Comparison of ENCODE assay signal across 9 mouse cellular contexts in the genomic region with DNA sequence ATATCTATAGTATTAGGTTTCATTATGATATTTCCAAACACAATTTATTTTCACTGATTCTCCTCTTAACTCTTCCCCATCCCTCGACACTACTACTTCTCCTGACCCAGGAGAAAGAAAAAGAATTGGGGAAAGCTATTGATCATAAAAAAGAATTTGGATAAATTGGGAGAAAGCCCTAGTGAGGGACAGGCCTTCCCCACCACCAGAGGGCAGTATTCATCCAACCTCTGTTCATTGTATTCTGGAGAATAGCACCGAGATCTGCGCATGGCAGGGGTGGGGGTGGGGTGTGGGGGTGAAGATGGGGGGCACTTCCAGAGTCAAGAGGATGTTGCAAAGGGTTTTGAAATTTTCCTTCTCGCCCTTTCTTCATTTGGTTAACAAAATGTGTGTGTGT. TPM values are rescaled to one million over a fixed set of nuclear protein-coding genes. Genes with fewer than 3 reads are reported as not detected.
DNase-seq lines count a peak whose midpoint lies in the region; ATAC-seq and TF ChIP-seq lines count a peak whose summit lies in the region.
"Had no signal": no experiment of that assay in that cellular context is flagged by ENCODE, and none has a peak within 500 bp of the region (broad histone marks: within the 10 kb centered on the region; RNA-seq: fewer than 3 reads in every experiment).

No protein-coding gene starts in this region.

- no peak for DNase-seq in forebrain, postnatal 0 days
- DNase-seq in liver, adult 2 months (ENCODE audit: extremely low read depth, low read depth, low spot score): peak; percentile 26
- peak; percentile 62 for DNase-seq in ZHBTc4 (ENCODE audit: low read depth, low spot score)
- DNase-seq in cerebellum, postnatal 36 days: no peak

- no peak overlapping the region for H3K27ac ChIP-seq in forebrain, postnatal 0 days (ENCODE audit: low read depth, low read length)
- H3K27ac ChIP-seq in forebrain, embryonic 12.5 days: no peak overlapping the region
- no peak overlapping the region for H3K27ac ChIP-seq in liver, adult 2 months (replicated peaks; ENCODE audit: insufficient read depth, low read depth, low read length)
- no peak overlapping the region for H3K27ac ChIP-seq in liver, embryonic 12.5 days
- H3K27ac ChIP-seq in intestine, postnatal 0 days (ENCODE audit: low read depth, low read length): no peak overlapping the region

- 58% methylated on average over 4 of the region's 4 CpGs for WGBS in forebrain, postnatal 0 days
- 52% methylated on average over 4 of the region's 4 CpGs for WGBS in forebrain, embryonic 12.5 days
- WGBS in liver, adult 2 months: 36% methylated on average over 4 of the region's 4 CpGs
- WGBS in liver, embryonic 12.5 days (ENCODE audit: insufficient replicate concordance): 37% methylated on average over 4 of the region's 4 CpGs
- 45% methylated on average over 4 of the region's 4 CpGs for WGBS in intestine, postnatal 0 days

- H3K36me3 ChIP-seq in forebrain, postnatal 0 days (ENCODE audit: insufficient read depth): no peaks in the 10 kb centered on the region
- no peaks in the 10 kb centered on the region for H3K36me3 ChIP-seq in forebrain, embryonic 12.5 days (replicated peaks)
- no peaks in the 10 kb centered on the region for H3K36me3 ChIP-seq in liver, adult 2 months (ENCODE audit: control insufficient read depth, insufficient read depth, low read length)
- no peaks in the 10 kb centered on the region for H3K36me3 ChIP-seq in liver, embryonic 12.5 days
- no peaks in the 10 kb centered on the region for H3K36me3 ChIP-seq in intestine, postnatal 0 days (ENCODE audit: control insufficient read depth, insufficient read depth)

- ATAC-seq in forebrain, postnatal 0 days: no peak
- no peak for ATAC-seq in forebrain, embryonic 12.5 days (ENCODE audit: low FRiP score)
- ATAC-seq in liver, embryonic 12.5 days: no peak
- no peak for ATAC-seq in intestine, postnatal 0 days
- no peak for ATAC-seq in erythroblast, adult 5-6 weeks (replicated peaks; ENCODE audit: low FRiP score, poor library complexity, severe bottlenecking)

- TF ChIP-seq POLR2A in liver, adult 2 months (IDR thresholded peaks at IDR 0.05; ENCODE audit: extremely low read depth, insufficient read depth, low read length): no peak

- no peaks in the 10 kb centered on the region for H3K79me2 ChIP-seq in liver, adult 2 months (ENCODE audit: control insufficient read depth, insufficient read depth, low read length)

- H3K4me3 ChIP-seq in forebrain, postnatal 0 days (ENCODE audit: low read depth, low read length): no peak overlapping the region
- H3K4me3 ChIP-seq in forebrain, embryonic 12.5 days (replicated peaks): no peak overlapping the region
- H3K4me3 ChIP-seq in liver, adult 2 months (ENCODE audit: insufficient read depth, low read depth, low read length): no peak overlapping the region
- no peak overlapping the region for H3K4me3 ChIP-seq in liver, embryonic 12.5 days
- H3K4me3 ChIP-seq in intestine, postnatal 0 days (ENCODE audit: low read depth, low read length): no peak overlapping the region

- TF ChIP-seq CTCF in forebrain, postnatal 0 days (IDR thresholded peaks at IDR 0.05; ENCODE audit: low read depth): peak; percentile 48; the same call in 1 of the 2 replicates
- peak; percentile 66 for TF ChIP-seq CTCF in liver, adult 2 months (IDR thresholded peaks at IDR 0.05; ENCODE audit: low read depth, low read length)
- peak; percentile 68 for TF ChIP-seq CTCF in intestine, postnatal 0 days (IDR thresholded peaks at IDR 0.05; ENCODE audit: low read depth)

- no peaks in the 10 kb centered on the region for H3K27me3 ChIP-seq in forebrain, postnatal 0 days (ENCODE audit: insufficient read depth, low read length)
- H3K27me3 ChIP-seq in forebrain, embryonic 12.5 days: no peaks in the 10 kb centered on the region
- H3K27me3 ChIP-seq in liver, adult 2 months (ENCODE audit: control insufficient read depth, insufficient read depth, low read length): no peaks in the 10 kb centered on the region
- H3K27me3 ChIP-seq in liver, embryonic 12.5 days (replicated peaks): no peaks in the 10 kb centered on the region
- H3K27me3 ChIP-seq in intestine, postnatal 0 days (replicated peaks; ENCODE audit: control insufficient read depth, insufficient read depth, low read length): no peaks in the 10 kb centered on the region

- no peaks in the 10 kb centered on the region for H3K4me1 ChIP-seq in forebrain, postnatal 0 days (ENCODE audit: insufficient read depth)
- H3K4me1 ChIP-seq in forebrain, embryonic 12.5 days: peaks cover 10% of the 10 kb centered on the region
- H3K4me1 ChIP-seq in liver, adult 2 months (ENCODE audit: control insufficient read depth, insufficient read depth, low read length): peaks cover 3% of the 10 kb centered on the region; the same call in 1 of the 2 replicates
- H3K4me1 ChIP-seq in liver, embryonic 12.5 days: no peaks in the 10 kb centered on the region
- H3K4me1 ChIP-seq in intestine, postnatal 0 days (replicated peaks; ENCODE audit: control insufficient read depth, insufficient read depth, low read length): no peaks in the 10 kb centered on the region

- H3K4me2 ChIP-seq in forebrain, postnatal 0 days (ENCODE audit: low read depth): no peak overlapping the region
- H3K4me2 ChIP-seq in forebrain, embryonic 12.5 days: no peak overlapping the region
- no peak overlapping the region for H3K4me2 ChIP-seq in liver, embryonic 12.5 days
- H3K4me2 ChIP-seq in intestine, postnatal 0 days (replicated peaks; ENCODE audit: low read depth): no peak overlapping the region

- no peaks in the 10 kb centered on the region for H3K9me3 ChIP-seq in forebrain, postnatal 0 days (ENCODE audit: low read length)
- H3K9me3 ChIP-seq in forebrain, embryonic 12.5 days: no peaks in the 10 kb centered on the region
- no peaks in the 10 kb centered on the region for H3K9me3 ChIP-seq in liver, embryonic 12.5 days (replicated peaks)
- no peaks in the 10 kb centered on the region for H3K9me3 ChIP-seq in intestine, postnatal 0 days (ENCODE audit: control insufficient read depth)

- H3K9ac ChIP-seq in forebrain, postnatal 0 days: no peak overlapping the region
- no peak overlapping the region for H3K9ac ChIP-seq in forebrain, embryonic 12.5 days
- H3K9ac ChIP-seq in liver, adult 2 months (ENCODE audit: low read depth, low read length): no peak overlapping the region
- no peak overlapping the region for H3K9ac ChIP-seq in liver, embryonic 12.5 days
- H3K9ac ChIP-seq in intestine, postnatal 0 days (ENCODE audit: low read depth, low read length): no peak overlapping the region

RNA-seq across cellular contexts. Expression of a gene that starts 44.9 kb away (rescaled TPM):
- 26.3 and 33.9 TPM in 2 replicates for total RNA-seq in forebrain, postnatal 0 days (2014; rRNA removed)
- polyA plus RNA-seq in forebrain, postnatal 0 days (2015; fragmentation: Nextera tagmentation; extraction: Ambion mirVana): 11.3 and 13.4 TPM in 2 replicates
- polyA plus RNA-seq in forebrain, embryonic 12.5 days (2016; fragmentation: Nextera tagmentation; extraction: Ambion mirVana): 2.3 and 2.5 TPM in 2 replicates
- 27.1 and 30.0 TPM in 2 replicates for total RNA-seq in liver, adult 2 months (2014; rRNA removed)
- polyA plus RNA-seq in liver, adult 2 months (2012; rRNA removed): 7.1 and 8.3 TPM in 2 replicates
- polyA plus RNA-seq in liver, embryonic 12.5 days (2016; fragmentation: Nextera tagmentation; extraction: Ambion mirVana): 3.1 and 3.3 TPM in 2 replicates
- polyA plus RNA-seq in intestine, postnatal 0 days (2015; fragmentation: Nextera tagmentation; extraction: Ambion mirVana): 24.5 and 27.0 TPM in 2 replicates
- total RNA-seq in erythroblast, adult 5-6 weeks (2015; ENCODE audit: low replicate concordance): not detected in 2 replicates
- 0.26 TPM in 1 of 2 replicates, not detected in the other for total RNA-seq in erythroblast, adult 5-6 weeks (2017; ENCODE audit: low replicate concordance)

RNA-seq across cellular contexts. Expression of a gene that starts 45.0 kb away (rescaled TPM):
- total RNA-seq in forebrain, postnatal 0 days (2014; rRNA removed): not detected in 2 replicates
- 1.0 and 2.1 TPM in 2 replicates for polyA plus RNA-seq in forebrain, postnatal 0 days (2015; fragmentation: Nextera tagmentation; extraction: Ambion mirVana)
- 0.86 and 1.3 TPM in 2 replicates for polyA plus RNA-seq in forebrain, embryonic 12.5 days (2016; fragmentation: Nextera tagmentation; extraction: Ambion mirVana)
- total RNA-seq in liver, adult 2 months (2014; rRNA removed): not detected in 2 replicates
- polyA plus RNA-seq in liver, adult 2 months (2012; rRNA removed): not detected in 2 replicates
- polyA plus RNA-seq in liver, embryonic 12.5 days (2016; fragmentation: Nextera tagmentation; extraction: Ambion mirVana): not detected in 2 replicates
- polyA plus RNA-seq in intestine, postnatal 0 days (2015; fragmentation: Nextera tagmentation; extraction: Ambion mirVana): 0.54 and 0.93 TPM in 2 replicates
- total RNA-seq in erythroblast, adult 5-6 weeks (2015; ENCODE audit: low replicate concordance): not detected in 2 replicates
- total RNA-seq in erythroblast, adult 5-6 weeks (2017; ENCODE audit: low replicate concordance): not detected in 2 replicates
- total RNA-seq: hematopoietic stem cell, adult 5-6 weeks had no signal

Comparison
In these comparisons a context has a peak if more than half of its experiments do, and no peak if none do; other contexts are left out.
1. DNase-seq: peak in liver, adult 2 months (single experiment) and ZHBTc4 (single experiment); none in forebrain, postnatal 0 days (single experiment) and cerebellum, postnatal 36 days (0 of 2).
2. Peak in every context shown above with its lines, with median percentiles within 50 percentile points of each other: CTCF ChIP-seq.